Mouse (Mus musculus): ENCODE results near the gene Acsl5. TPM values are rescaled to one million over a fixed set of nuclear protein-coding genes. Genes with fewer than 3 reads are reported as not detected.

The Acsl5 gene
- 9.9 TPM in 2 replicates for polyA plus RNA-seq (2015; fragmentation: Nextera tagmentation; extraction: Ambion mirVana)

GRCm38 (mm10) chr19:55251383-55252124 is at the start of gene Acsl5:
TSS of gene Acsl5 (plus strand) at chr19:55251938.
- H3K36me3 ChIP-seq = no peaks in the 10 kb centered on the region
- WGBS = 96% methylated on average over 9 of the region's 9 CpGs
- no peak within 1 kb of the TSS for H3K9ac ChIP-seq (replicated peaks)
- no peak within 1 kb of the TSS for H3K4me3 ChIP-seq (replicated peaks)
- no peaks in the 10 kb centered on the region for H3K27me3 ChIP-seq
- H3K4me2 ChIP-seq (replicated peaks) = no peak within 1 kb of the TSS
- no peaks in the 10 kb centered on the region for H3K9me3 ChIP-seq
- no peak for ATAC-seq
- H3K4me1 ChIP-seq (replicated peaks) = peaks cover 17% of the 10 kb centered on the region
- no peak within 1 kb of the TSS for H3K27ac ChIP-seq

DNA sequence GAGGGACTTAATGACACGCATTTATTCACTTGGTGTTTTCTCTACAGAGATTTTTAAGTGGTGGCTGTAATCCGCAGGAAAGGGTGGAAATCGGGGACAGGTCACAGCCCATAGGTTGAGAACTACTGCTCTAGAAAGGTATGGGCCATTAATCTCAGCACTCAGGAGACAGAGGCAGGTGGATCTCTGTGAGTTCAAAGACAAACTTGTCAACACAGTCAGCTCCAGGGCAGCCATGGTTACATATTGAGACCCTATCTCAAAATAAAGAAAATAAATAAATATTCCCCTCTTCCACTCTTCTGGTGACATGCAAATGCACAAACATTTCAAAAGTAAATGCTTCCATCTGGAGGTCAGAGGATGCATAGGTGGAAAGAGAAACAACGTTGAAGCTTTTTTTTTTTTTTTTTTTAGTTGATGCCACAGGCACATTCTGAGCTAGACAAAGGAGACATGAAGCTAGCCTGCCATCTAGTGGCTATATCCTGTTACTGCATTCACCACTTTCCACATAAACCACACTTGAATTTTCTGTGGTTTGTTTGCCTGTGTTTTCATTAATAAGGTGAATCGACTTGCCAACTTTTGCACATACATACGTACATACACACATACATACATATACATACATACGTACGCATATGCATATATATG is 45.1 kb upstream of the Acsl5 start:
- 0 out of 2 replicates have a peak, but pooled peaks have one; percentile 30 for ATAC-seq
- Histone ChIP-seq H3K27ac (no peak overlapping the region), H3K27me3 (peaks cover 7% of the 10 kb centered on the region; the same call in 1 of the 2 replicates), H3K9ac (replicated peaks) (no peak overlapping the region), H3K4me3 (replicated peaks) (no peak overlapping the region), H3K9me3 (no peaks in the 10 kb centered on the region), H3K4me1 (replicated peaks) (no peaks in the 10 kb centered on the region), H3K36me3 (no peaks in the 10 kb centered on the region), H3K4me2 (replicated peaks) (no peak overlapping the region)
- 37% methylated on average over 8 of the region's 8 CpGs for WGBS

DNA sequence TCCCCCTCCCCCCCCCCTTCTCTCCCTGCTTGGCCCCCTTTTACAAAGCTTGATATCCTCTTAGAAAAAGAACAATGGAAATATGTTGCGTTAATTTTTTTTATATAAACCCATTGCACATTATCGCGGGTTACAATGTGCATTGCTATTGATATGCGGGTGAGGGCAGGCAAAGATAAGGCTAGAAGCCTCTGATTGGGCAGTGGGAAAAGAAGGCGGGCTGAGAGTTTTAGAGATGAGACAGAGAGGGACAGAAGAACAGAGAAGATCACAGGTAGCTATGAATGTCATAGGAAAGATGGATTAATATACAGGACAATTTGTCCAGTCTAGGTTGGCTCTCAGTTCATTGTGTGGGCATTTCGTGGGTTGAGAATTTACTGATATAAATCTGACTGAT is 44.5 kb upstream of the Acsl5 start:
- Histone ChIP-seq H3K36me3 (no peaks in the 10 kb centered on the region), H3K9ac (replicated peaks) (no peak overlapping the region), H3K27me3 (peaks cover 7% of the 10 kb centered on the region; the same call in 1 of the 2 replicates), H3K27ac (no peak overlapping the region), H3K9me3 (no peaks in the 10 kb centered on the region), H3K4me2 (replicated peaks) (no peak overlapping the region), H3K4me3 (replicated peaks) (no peak overlapping the region), H3K4me1 (replicated peaks) (no peaks in the 10 kb centered on the region)
- ATAC-seq = no peak
- 55% methylated on average over 6 of the region's 6 CpGs for whole genome bisulfite sequencing

- 69% methylated on average over 25 of the region's 25 CpGs for WGBS
- H3K4me1 ChIP-seq (replicated peaks) = no peaks in the 10 kb centered on the region
- no peak overlapping the region for H3K4me2 ChIP-seq (replicated peaks)
- no peak overlapping the region for H3K27ac ChIP-seq
- ATAC-seq = no peak
- H3K27me3 ChIP-seq = peaks cover 7% of the 10 kb centered on the region; the same call in 1 of the 2 replicates
- no peak overlapping the region for H3K9ac ChIP-seq (replicated peaks)
- no peaks in the 10 kb centered on the region for H3K36me3 ChIP-seq
- H3K4me3 ChIP-seq (replicated peaks) = no peak overlapping the region
- H3K9me3 ChIP-seq = no peaks in the 10 kb centered on the region
Observed at GRCm38 (mm10) chr19:55207746-55208538, 43.8 kb upstream of the Acsl5 start.

GRCm38 (mm10) chr19:55208654-55209053 is 43.1 kb upstream of the Acsl5 start:
- H3K36me3 ChIP-seq = no peaks in the 10 kb centered on the region
- H3K4me3 ChIP-seq (replicated peaks) = no peak overlapping the region
- no peak for ATAC-seq
- H3K4me1 ChIP-seq (replicated peaks) = no peaks in the 10 kb centered on the region
- no peak overlapping the region for H3K27ac ChIP-seq
- no peak overlapping the region for H3K9ac ChIP-seq (replicated peaks)
- H3K27me3 ChIP-seq = peaks cover 7% of the 10 kb centered on the region; the same call in 1 of the 2 replicates
- WGBS = 86% methylated on average over 4 of the region's 4 CpGs
- H3K9me3 ChIP-seq = no peaks in the 10 kb centered on the region
- no peak overlapping the region for H3K4me2 ChIP-seq (replicated peaks)

- Histone ChIP-seq H3K36me3 (no peaks in the 10 kb centered on the region), H3K4me3 (replicated peaks) (no peak overlapping the region), H3K27ac (no peak overlapping the region), H3K9ac (replicated peaks) (no peak overlapping the region), H3K27me3 (peaks cover 7% of the 10 kb centered on the region; the same call in 1 of the 2 replicates), H3K9me3 (no peaks in the 10 kb centered on the region), H3K4me1 (replicated peaks) (no peaks in the 10 kb centered on the region), H3K4me2 (replicated peaks) (no peak overlapping the region)
- no peak for ATAC-seq
- 85% methylated on average over 3 of the region's 3 CpGs for WGBS
Observed at GRCm38 (mm10) chr19:55209084-55209483, 42.7 kb upstream of the Acsl5 start.

DNA sequence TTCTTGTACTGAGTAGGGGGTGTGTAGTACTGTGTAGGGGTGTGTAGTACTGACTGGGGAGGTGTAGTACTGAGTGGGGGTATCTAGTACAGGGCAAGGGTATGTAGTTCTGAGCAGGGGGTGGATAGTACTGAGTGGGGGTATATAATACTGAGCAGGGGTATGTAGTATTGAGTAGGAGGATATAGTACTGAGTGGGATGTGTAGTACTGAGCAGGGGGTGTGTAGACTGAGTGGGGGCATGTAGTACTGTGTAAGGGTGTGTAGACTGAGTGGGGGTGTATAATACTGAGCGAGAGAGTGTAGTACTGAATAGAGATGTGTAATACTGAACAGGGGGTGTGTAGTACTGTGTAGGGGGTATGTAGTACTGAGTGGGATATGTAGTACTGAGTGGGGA is 40.0 kb upstream of the Acsl5 start:
- H3K9ac ChIP-seq (replicated peaks) = no peak overlapping the region
- H3K4me3 ChIP-seq (replicated peaks) = no peak overlapping the region
- H3K36me3 ChIP-seq = no peaks in the 10 kb centered on the region
- H3K27me3 ChIP-seq = peaks cover 7% of the 10 kb centered on the region; the same call in 1 of the 2 replicates
- H3K4me1 ChIP-seq (replicated peaks) = no peaks in the 10 kb centered on the region
- no peak overlapping the region for H3K4me2 ChIP-seq (replicated peaks)
- ATAC-seq = 0 out of 2 replicates have a peak, but pooled peaks have one; percentile 27
- 94% methylated on average over 1 of the region's 1 CpGs for WGBS
- no peak overlapping the region for H3K27ac ChIP-seq
- no peaks in the 10 kb centered on the region for H3K9me3 ChIP-seq

- no peaks in the 10 kb centered on the region for H3K36me3 ChIP-seq
- no peak overlapping the region for H3K4me3 ChIP-seq (replicated peaks)
- no peaks in the 10 kb centered on the region for H3K27me3 ChIP-seq
- no peak overlapping the region for H3K9ac ChIP-seq (replicated peaks)
- WGBS = 89% methylated on average over 12 of the region's 12 CpGs
- H3K4me1 ChIP-seq (replicated peaks) = peaks cover 8% of the 10 kb centered on the region
- ATAC-seq = no peak
- no peak overlapping the region for H3K4me2 ChIP-seq (replicated peaks)
- no peaks in the 10 kb centered on the region for H3K9me3 ChIP-seq
- H3K27ac ChIP-seq = no peak overlapping the region
Observed at GRCm38 (mm10) chr19:55213617-55214340, 38.0 kb upstream of the Acsl5 start.

DNA sequence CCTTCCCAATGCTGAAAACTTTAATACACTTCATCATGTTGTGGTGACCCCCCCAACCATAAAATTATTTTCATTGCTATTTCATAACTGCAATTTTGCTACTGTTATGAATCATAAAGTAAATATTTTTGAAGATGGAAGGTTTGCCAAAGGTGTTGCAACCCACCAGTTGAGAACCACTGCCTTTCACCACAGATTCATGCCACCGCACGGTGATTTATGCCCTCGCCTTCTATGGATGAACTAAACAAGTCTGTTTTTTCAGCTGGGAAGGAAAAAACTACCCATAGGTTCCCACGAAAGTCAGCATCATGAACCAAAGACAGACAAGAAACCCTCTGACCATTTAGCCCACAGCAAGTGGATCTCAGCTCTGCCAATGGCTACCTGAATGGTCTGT is 34.9 kb upstream of the Acsl5 start:
- no peak for ATAC-seq
- Histone ChIP-seq H3K4me2 (replicated peaks) (no peak overlapping the region), H3K9ac (replicated peaks) (no peak overlapping the region), H3K9me3 (no peaks in the 10 kb centered on the region), H3K36me3 (no peaks in the 10 kb centered on the region), H3K27ac (no peak overlapping the region), H3K4me3 (replicated peaks) (no peak overlapping the region), H3K4me1 (replicated peaks) (peaks cover 14% of the 10 kb centered on the region), H3K27me3 (0 out of 2 replicates have a peak, but pooled peaks cover 4% of the 10 kb centered on the region)
- 92% methylated on average over 4 of the region's 4 CpGs for WGBS

- 86% methylated on average over 9 of the region's 9 CpGs for WGBS
- H3K36me3 ChIP-seq = no peaks in the 10 kb centered on the region
- H3K4me1 ChIP-seq (replicated peaks) = peaks cover 14% of the 10 kb centered on the region
- H3K9ac ChIP-seq (replicated peaks) = no peak overlapping the region
- no peaks in the 10 kb centered on the region for H3K9me3 ChIP-seq
- H3K4me2 ChIP-seq (replicated peaks) = no peak overlapping the region
- no peak overlapping the region for H3K4me3 ChIP-seq (replicated peaks)
- 0 out of 2 replicates have a peak, but pooled peaks cover 4% of the 10 kb centered on the region for H3K27me3 ChIP-seq
- ATAC-seq = no peak
- no peak overlapping the region for H3K27ac ChIP-seq
Observed at GRCm38 (mm10) chr19:55217365-55217764, 34.4 kb upstream of the Acsl5 start.

DNA sequence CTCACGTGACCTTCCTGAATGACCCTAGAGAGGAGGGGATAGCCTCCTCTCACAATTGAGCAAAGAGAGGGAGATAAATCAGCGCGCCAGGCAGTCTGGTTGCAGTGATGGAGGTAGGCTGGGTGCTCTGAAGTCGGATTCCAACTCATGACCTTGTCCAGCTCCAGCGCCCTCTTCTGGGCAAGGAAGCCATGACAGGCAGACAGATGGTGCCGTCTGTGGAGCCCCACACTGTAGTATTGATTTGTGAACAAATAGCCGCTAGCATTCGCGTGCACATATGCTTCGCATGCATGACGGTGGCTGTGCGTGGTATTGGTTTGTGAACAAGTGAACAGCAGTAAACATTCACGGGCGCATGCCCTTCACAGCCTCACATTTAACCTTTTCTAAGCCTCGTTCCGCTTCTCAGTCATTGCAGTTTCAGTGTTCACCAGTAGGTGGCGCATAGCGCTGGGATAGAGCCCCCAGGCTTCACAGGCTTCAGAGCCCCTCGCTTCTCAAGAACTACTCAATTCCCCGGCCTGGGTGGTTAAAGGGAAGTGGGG is 33.5 kb upstream of the Acsl5 start:
- Histone ChIP-seq H3K4me2 (replicated peaks) (peak overlapping the region; percentile 58), H3K9me3 (no peaks in the 10 kb centered on the region), H3K9ac (replicated peaks) (peak overlapping the region; percentile 62), H3K36me3 (no peaks in the 10 kb centered on the region), H3K27me3 (0 out of 2 replicates have a peak, but pooled peaks cover 4% of the 10 kb centered on the region), H3K4me3 (replicated peaks) (peak overlapping the region; percentile 42), H3K4me1 (replicated peaks) (peaks cover 14% of the 10 kb centered on the region), H3K27ac (no peak overlapping the region)
- WGBS = 4% methylated on average over 20 of the region's 20 CpGs
- peak; percentile 87 for ATAC-seq
